Mouse (Mus musculus) cerebellum, postnatal 4 days (tissue): ENCODE results near the gene Ccdc88c.

ENCODE experiments used
- DNase-seq, 2 experiments: peaks; one replicate each; pipeline ENCODE4 v3.0.0; 2022; ENCODE audit warnings: low spot score in 2 of 2, mixed read lengths in 1 of 2

Ccdc88c gene

GRCm38 (mm10) chr12:100969808-100970207, 59.0 kb downstream of the Ccdc88c start:
- DNase-seq, result no peak

DNA sequence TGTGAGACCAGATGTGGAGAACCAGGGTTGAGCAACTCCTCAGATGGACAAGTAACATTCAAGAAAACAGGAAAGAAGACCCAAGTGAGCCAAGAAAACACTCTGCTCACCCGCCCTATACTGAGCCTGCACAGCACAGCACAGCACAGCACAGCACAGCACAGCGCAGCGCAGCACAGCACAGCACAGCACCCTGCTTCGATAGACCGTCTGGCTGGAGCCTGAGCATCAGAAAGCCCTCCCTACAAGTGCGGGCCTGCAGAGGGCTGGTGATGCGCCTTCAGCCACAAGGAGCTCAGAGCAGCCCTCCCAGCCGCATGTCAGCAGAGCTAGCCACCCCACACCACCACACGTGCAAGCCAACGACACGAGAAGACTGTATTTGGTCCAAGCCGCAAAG, 61.5 kb downstream of the Ccdc88c start:
- DNase-seq, result no peak

GRCm38 (mm10) chr12:100966253-100966652, 62.6 kb downstream of the Ccdc88c start:
- DNase-seq, result no peak

GRCm38 (mm10) chr12:100965298-100965697, 63.6 kb downstream of the Ccdc88c start:
- DNase-seq, result no peak

- DNase-seq, result peak in 1 of 2 experiments; percentile 47
Observed at GRCm38 (mm10) chr12:100958621-100959592, 69.9 kb downstream of the Ccdc88c start.

GRCm38 (mm10) chr12:100958006-100958405, 70.8 kb downstream of the Ccdc88c start:
- DNase-seq, result peak; percentile 69 to 83

DNA sequence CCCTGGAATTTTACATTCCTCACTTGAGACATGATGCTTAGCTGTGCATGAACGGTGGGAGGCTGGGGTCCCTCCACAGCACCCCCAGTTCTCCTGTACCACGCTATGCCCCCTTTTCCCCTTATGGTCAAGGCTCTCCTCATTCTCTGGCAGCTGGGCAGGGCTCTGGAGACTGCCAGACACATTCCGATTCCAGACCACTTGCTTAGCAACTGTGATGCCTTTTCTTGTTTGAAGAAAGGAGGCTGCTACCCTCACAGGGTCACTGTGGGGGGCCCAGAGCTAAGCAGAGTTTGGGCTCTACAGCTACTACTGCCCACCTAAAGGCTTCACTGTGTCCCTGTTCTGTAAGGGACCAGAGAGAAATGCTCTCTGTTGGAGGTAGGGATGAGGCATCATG, 71.6 kb downstream of the Ccdc88c start:
- DNase-seq, result no peak

DNA sequence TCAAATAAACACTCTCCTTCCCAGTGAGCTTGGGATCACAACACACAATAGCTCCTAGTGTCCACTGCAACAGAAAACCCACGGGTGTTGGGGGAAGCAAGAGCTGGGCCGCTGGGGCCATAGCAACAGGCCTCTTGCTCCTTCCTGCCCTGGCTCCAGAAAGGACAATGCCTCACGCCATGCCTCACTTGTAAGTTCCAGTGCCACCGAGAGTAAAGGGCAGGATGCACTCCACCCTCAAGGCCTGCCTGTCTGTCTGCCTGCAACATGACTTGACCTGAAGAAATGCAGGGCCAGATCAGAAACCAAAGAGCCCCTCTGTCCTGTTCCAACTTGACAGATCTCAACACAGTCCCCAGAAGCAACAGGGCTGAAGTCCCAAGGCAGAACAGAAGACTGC, 72.0 kb downstream of the Ccdc88c start:
- DNase-seq, result no peak

DNA sequence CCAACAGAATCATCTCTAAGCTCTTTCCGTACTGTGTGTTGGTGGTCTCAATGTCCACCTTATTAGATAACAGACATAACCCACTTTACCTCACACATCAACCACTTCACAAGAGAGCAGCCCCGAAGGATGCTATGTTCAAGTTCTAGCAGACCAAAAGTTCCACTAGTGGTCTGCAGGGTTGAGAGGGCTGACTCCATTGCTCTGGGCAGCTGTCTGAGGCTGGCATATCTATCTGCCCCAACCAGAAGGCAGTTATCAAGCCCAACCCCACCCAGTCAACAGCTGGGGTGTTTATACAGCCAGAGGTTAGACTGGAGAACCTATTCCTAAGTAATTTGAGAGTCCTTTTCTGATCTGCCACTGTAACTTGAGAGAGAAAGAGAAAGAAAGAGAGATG, 72.8 kb downstream of the Ccdc88c start:
- no peak for DNase-seq

- no peak for DNase-seq
Observed at GRCm38 (mm10) chr12:100953926-100954325, 74.9 kb downstream of the Ccdc88c start.

GRCm38 (mm10) chr12:100952193-100952931, 76.5 kb downstream of the Ccdc88c start:
- DNase-seq, result peak; percentile 65 to 78

- DNase-seq, result no peak
Observed at GRCm38 (mm10) chr12:100949146-100949545, 79.7 kb downstream of the Ccdc88c start.

DNA sequence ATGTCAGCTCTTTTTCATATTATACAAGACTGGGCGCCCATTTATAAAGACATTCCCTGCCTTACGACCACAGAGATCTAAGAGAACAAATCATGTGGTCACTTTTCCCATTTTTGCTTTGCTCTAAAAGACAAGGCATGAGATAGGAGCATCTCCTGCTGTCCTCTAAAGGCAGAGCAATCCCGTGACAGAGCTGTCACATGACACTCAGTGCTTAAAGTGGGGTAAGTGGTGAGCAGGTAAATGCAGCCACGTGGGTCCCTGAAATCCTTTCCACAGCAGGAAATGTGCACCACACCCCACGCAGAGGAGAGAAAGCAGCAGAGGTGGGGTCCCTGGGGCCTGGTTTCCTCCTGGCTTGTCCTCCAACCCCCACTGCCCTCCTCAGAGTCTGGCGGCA, 80.8 kb downstream of the Ccdc88c start:
- DNase-seq, result no peak

GRCm38 (mm10) chr12:100945948-100946347, 82.9 kb downstream of the Ccdc88c start:
- DNase-seq, result no peak

- no peak for DNase-seq
Observed at GRCm38 (mm10) chr12:100945501-100945900, 83.4 kb downstream of the Ccdc88c start.

- DNase-seq, result no peak
Observed at GRCm38 (mm10) chr12:100944921-100945336, 83.9 kb downstream of the Ccdc88c start.

- no peak for DNase-seq
Observed at GRCm38 (mm10) chr12:100943146-100943545, 85.7 kb downstream of the Ccdc88c start.

GRCm38 (mm10) chr12:100941361-100941760, 87.5 kb downstream of the Ccdc88c start:
- no peak for DNase-seq

DNA sequence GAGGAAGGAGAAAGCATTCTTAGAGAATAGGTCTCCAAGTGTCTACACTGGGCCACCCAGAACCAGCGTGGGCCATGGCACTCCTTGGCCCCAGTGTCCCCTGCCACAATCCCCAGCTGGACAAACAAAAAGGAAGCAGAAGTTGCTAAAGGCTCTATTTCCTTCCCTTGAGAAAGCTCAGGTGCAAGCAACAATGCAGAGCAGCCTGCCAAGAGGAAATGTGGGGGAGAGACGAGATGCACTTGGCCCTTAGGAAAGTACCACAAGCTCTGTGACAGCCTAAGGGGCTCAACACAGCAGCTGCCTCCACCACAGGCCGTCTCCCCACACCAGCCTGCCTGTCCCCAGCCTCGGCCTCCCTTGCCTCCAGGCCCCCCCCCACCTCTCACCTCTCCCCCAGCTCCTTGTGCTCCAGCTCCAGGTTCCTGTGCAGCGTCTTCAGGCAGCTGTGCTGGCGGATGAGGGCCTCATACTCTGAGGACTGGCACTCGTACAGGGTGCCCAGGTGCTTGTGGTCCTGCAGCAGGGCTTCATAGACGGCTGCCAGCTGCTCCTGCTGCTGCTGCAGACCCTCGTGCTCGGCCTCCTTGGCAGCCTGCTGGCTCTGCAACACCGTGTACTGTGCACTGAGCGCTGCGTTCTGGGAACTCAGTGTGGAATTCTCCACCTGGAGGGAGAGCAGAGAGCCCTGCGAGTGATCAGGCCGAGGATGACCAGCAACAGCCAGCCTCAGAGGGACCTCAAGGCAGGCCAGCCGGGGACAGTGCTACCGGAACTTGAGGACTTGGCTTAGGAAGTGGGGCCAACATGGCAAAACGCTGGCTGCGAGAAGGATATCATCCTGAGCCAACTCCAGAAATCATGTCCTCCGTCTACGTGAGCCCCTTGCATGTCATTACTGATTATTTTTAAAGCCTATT, 91.2 kb downstream of the Ccdc88c start:
- peak in 1 of 2 experiments; percentile 26 for DNase-seq

DNA sequence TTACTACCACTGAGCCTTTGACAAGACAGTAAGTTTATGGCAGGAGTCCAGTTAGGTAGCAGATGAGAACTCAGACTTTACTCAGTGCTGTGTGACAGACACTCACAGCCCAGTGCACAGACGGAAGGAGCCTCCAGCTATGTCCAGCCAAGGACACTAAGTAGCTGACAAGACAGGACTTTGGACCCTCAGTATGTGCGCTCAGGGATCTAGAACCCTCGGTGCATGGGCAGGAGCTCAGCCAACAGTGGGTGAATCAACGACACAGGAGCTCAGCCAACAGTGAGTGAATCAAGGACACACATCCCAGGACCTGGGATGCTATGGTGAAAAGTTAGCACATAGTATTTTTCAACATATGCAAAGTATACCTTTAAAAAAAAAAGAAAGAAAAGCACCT, 92.1 kb downstream of the Ccdc88c start:
- DNase-seq, result no peak

DNA sequence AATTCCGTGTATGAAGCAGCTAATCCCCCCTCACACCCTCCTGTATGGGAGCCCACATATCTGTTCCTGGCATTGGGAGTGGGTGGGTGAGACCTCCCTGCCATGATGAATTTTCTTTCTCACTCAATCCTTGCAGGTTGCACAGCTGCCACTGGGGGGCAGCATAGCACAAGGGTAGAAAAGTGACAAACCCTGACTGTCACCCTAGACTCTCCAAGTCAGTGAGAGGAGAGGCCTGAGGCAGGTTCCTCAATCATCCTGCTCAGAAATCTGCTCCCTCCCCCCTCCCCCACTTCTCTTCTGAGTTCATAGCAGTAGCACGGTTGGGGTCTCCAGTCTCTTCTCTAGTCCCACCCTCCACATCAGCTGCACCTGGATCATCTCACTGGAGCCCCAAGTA, 92.7 kb downstream of the Ccdc88c start:
- peak; percentile 70 to 87 for DNase-seq

DNA sequence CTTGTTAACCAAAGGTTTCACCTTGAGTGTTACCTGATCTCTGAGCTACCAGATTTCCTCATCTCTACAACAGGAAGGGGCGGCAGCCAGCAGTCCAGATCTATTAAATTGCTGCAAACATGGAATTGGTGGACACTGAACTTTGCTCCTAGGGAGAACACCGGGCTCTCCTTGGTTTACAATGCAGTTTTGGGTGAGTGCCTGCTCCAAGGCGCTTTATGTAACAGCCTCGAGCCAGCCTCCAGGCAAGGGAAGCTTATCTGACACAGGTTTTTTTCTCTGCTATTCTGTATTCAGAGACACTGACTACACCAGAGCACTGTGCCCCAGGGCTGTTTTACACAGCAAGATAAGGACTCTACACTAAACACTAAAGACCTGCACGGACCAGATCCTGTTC, 94.1 kb downstream of the Ccdc88c start:
- no peak for DNase-seq
